Mouse (Mus musculus): ENCODE measurements at regions not wholly inside any gene's neighbourhood (a gene's known extent, or its start where the extent isn't known, plus 50 kb on each side); places are given as distances from the start of the nearest gene placed in this dataset.

DNA sequence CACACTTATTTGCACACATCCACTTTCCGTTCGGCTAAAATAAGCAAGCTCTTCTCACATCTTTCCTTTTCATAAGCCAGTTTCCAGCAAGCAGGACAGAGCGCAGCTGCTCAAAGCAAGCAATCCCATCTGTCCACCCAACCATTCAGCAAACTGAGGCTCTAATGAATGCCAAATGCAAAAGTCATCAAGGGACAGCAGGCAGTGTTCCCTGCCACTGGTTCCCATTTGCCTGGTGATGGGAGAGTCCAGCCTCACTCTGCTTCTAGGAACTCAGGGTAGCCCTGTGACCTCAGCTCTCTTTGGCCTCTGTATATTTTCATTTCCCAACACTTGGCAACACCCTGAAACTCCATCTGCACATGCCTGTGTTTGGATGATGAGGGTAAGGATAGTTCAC is 188.8 kb upstream of the Rgma start:
- no peak for DNase-seq (ENCODE audit: low read depth in 1 of 2, low spot score in 2 of 2)

DNA sequence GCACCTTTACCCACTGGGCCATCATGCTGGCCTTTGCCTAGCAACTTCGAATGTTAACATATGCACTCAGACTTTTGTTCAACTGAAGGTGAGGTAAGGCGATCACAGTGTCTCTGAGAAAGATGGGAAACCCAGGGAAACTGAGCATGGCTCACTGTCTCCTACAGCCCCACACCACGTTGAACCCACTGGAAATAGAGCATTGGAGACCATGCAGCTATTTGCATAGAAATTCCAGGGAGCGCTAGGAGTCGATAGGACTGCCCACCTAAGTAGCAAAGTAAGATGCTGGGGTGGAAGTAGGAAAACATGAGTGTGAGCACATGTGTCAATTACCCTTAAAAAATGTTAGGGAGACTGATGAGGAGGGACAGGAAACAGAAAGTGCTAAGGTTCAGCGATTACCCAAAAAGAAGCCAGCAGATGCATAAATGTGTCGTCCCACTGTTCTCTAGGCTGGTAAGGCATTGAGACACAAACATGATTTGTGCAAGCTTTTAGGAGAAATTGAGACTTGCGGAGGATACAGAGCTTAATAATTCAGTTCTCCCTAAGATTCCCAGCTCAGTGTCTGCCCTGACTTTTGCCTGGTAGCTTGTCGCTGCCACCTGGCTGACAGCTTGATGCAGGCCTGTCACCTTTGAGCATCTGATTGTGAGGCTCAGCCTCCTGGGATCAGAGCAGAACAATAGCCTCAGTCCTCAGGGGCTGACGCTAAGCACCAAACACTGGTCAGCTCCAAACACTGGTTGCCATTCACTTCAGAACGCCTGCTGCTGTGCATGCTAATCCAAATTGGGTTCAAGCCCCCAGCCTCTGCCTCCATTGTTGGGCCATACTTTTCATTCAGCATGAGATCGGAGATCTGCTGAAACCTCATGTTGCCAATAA is 183.7 kb upstream of the Rgma start:
- no peak for DNase-seq (ENCODE audit: low read depth in 1 of 2, low spot score in 2 of 2)

DNA sequence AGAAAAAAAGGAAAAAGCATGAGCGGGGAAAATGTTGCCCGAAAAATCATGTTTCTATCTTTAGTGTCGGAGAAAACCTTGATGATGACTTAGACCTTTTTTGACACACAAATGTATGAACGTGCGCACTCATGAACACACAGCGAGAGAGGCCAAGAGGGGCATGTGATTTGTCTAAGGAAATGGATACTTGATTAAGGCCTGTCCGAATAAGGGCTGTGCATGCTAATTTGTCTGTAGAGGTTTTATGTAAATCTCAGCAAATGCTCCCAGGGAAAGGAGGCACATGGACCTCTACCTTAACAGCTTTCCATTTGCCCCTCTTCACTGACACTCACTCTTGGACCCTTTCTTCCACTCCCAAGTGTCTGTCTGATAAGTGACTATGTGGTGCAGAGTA is 182.5 kb upstream of the Rgma start:
- DNase-seq (ENCODE audit: low read depth in 1 of 2, low spot score in 2 of 2), result no peak

DNA sequence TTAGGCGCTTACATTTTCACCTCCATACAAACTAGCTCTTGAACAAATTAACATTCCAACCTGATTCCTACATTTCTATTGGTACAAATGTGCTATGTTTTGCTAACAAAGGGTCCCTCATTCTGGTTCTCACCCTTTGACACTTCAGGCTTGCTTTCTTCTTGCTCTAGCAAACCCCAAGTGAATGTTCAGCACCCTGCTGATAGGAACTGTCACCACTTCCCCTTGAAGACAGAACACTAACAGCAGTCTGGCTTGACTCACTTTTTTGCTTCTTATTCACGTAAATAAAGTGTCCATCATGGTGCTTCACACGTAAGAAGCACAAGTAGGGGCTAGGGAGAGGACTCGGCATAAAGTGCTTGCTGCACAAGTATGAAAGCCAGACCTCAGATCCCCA is 180.0 kb upstream of the Rgma start:
- DNase-seq (ENCODE audit: low read depth in 1 of 2, low spot score in 2 of 2), result no peak

DNA sequence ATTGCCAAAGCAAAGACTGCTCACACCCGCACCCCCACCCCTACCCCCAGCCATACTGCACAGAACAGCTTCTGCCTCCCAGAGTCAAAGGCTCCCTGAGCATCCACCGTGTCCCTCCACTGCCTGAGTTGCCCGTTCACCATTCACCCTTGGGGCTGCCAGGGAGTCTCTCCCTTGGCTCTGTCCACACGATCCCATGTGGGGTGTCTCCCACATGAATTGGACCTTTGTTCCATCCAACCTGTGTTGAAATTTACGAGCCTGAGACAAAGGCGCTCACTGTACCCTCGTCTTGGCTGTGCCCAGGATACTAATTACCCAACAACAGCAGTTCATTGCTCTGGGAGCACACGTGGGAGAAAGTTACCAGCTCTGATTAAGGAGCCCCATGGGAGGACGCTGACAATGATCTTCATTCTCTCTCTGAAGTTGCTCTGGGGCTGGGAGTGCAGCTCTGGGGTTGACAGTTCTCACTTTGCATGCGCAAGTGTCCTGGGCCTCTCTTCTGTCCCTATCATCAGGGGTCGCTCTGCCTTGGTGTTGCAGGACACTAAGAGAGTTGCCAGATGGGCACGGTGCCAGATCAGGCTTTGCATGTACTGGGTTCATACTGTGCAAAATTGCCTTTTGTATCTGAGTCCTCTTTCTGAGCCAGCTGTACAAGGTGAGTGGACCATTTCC is 178.3 kb upstream of the Rgma start:
- DNase-seq (ENCODE audit: low read depth in 1 of 2, low spot score in 2 of 2), result no peak

DNA sequence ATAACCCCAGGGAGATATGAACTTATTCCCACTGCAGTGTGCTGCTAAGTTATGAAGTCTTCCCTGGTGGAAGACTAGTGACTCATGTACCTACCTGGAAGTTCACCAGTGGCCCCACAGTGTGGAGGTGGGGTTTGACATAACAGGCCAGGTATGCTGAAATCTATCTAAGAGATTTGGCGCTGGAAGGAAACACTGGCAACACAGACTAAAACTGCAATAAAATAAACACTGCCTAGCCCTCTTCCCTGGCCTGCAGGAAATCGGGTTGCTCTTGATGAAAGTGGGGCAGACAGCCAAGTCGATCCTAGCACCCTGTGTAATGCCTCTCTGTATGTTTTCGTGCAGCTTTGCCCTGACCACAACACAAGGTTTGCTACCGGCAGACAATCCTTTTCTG is 177.2 kb upstream of the Rgma start:
- DNase-seq (ENCODE audit: low read depth in 1 of 2, low spot score in 2 of 2), result no peak

DNA sequence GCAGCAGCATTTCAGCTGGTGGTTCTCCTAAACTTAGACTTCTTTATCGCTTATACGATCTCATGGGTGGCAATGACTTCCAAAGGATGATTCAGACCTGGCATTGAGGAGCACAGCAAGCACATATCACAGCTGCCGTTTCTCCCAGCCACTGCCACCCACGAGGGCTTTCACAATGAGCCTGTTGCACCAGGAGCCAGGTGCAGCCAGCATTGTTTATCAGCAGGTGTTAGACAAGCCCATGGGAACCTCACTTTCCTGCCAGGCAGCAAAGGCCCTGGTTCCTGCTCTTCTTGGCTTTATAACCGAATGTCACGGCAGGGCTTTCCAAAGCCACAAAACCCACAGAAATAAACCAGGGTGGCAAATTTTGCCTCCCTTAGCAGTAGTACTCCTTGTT is 175.3 kb upstream of the Rgma start:
- DNase-seq (ENCODE audit: low read depth in 1 of 2, low spot score in 2 of 2), result no peak

DNA sequence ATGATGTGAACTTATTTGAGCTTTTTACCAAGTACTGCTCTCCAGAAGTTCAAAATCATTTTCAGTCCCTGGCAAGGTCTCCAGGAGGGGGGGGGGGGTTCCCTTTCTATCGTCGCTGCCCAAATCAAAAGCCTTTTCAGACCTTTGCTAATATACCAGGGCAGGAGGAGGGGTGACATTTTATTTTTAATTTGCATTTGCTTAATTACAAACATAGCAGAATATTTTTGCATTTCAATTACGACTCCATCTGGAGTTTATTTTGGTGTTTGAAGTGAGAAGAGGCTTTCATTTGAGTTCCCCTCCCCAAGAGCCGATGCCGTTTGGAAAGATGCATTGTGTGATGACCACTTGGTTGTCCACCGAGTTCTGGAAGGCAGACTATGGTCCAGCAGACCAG is 174.0 kb upstream of the Rgma start:
- DNase-seq (ENCODE audit: low read depth in 1 of 2, low spot score in 2 of 2), result no peak

DNA sequence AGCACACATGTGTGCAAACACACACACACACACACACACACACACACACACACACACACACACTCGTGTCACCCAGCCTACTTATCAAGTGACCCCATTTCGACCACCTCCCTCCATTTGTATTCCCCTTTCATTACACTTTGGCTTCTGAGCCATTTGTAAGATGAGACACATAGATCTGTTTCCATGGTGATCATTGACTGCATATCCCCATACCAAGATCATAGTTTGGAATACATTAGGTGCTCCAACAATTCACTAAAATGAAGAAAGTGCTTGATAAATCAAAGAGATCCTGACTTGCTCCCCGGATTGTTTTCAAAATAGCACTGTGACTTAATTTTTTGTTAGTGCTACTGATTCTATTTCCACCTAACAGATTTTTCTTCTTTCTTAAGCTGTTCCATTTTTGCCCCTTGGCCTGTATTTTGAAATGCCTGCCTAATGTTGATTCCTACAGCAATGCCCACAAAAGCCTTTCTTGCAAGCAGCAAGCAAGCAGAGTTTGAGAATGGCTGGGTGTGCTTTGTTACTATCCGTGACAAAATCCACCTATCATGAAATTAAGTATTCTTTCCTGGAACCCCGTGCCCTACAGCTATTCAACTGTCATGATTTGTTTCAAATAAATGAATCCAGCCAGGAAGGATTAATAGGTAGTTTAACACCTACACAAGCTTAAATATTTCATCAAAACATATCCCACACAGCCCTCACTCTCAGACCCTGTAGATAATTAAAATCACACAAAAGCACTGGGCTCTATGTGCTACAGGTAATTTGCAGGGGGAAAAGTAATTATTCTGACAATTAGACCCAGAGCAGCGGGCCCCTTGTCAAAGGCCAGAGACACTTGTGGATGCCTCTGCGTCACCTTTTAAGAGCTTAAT is 168.1 kb upstream of the Rgma start:
- DNase-seq (ENCODE audit: low read depth in 1 of 2, low spot score in 2 of 2), result no peak

DNA sequence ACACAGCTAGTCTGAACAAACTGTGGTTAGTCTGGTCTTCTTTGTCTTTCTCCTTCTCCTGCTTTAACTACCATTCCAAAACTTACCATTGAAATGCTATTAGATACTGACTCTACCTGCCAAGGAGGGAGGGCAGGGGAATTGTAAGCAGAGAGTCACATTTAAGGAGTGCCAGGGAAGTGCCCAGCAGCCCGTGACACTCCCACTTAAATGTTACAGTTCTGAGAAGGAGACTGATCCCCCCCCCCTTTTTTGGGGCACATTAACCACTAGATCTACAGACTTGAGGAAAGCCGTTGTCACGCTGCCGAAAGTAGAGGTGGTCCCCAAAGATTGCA is 166.9 kb upstream of the Rgma start:
- no peak for DNase-seq (ENCODE audit: low read depth in 1 of 2, low spot score in 2 of 2)

DNA sequence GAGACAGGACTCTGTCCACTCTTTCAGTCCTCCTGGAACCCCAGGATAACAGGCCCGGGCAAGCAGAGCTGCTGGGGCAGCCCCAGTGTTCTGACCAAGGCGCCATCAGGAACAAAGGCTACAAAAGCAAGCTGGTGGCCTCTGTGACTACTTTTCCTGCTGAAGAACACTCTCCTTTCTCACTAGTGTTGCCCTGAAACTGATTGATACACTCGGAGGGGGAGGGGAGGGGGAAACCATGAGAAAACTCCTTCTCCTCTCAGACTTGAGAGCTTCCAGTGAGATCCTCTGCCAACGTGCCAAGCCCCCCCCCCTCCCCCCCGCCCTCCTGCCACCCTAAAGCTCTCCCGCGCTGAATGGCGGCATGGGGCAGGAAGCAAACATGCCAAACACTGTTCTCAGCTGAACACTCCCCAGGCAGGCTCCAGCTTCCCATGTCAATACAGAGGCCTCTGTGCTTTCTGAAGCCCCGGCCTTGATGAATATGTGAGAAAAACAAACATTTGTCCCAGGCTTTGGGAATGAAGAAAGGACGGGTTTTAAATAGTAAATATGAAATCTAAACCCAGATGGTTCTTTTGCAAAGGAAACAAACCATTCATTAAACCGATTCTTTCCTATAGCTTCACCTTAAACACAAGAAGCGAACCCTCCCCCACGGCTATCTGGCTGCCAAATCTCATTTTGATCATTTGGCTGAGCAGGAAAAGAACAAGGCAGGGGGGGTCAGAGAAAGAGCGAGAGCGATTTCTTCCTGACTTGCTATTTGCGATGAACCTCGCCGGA is 166.3 kb upstream of the Rgma start:
- no peak for DNase-seq (ENCODE audit: low read depth in 1 of 2, low spot score in 2 of 2)

DNA sequence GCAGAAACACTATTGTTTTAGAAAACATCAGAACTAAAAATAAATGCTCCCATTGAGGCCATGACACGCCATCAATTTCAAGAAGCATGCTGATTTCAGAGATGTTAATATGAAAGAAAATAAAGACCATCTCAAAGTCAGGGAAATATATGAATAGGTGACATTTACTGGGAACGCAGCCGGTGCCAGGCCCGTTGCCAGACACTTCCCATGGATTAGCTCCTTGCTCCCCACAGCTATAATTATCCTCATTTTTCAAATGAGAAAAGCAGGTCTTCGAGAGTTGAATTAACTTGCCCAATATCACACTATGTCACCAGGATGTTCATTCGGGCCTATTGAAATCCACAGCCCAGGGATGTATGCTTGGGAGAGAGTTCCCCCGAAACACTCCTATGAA is 165.2 kb upstream of the Rgma start:
- no peak for DNase-seq (ENCODE audit: low read depth in 1 of 2, low spot score in 2 of 2)

DNA sequence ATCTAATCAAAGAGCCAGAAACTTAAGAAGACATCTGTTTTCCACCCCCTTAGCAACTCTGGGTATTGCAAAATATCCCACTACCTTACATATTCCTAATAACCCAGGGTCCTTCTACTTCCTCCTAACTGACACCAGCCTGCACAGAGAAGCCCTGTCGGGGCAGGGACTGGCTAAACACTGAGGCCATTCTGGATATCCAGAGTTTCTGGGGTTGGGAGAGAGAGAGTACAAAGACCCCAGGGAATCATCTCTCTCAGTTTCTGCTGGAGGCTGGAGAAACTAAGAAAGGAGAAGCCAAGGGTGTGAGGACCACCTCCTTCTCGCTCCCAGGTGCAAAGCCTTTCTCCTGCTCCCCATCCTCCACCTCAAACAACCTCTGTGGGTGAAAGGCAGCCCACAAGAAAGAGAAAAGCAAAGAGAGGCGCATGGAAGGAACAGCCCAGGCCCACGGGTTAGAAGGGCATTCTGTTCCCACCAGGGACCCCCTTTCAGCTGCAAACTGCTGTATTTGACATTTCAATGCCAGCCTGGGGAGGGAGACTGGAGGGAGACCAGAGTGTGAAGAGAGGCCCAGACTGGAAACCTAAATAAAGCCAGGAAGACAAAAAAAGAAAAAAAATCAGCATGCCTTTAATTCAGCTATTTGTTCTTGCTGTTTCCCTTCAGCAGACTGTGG is 152.9 kb upstream of the Rgma start:
- DNase-seq (ENCODE audit: low read depth in 1 of 2, low spot score in 2 of 2), result no peak

DNA sequence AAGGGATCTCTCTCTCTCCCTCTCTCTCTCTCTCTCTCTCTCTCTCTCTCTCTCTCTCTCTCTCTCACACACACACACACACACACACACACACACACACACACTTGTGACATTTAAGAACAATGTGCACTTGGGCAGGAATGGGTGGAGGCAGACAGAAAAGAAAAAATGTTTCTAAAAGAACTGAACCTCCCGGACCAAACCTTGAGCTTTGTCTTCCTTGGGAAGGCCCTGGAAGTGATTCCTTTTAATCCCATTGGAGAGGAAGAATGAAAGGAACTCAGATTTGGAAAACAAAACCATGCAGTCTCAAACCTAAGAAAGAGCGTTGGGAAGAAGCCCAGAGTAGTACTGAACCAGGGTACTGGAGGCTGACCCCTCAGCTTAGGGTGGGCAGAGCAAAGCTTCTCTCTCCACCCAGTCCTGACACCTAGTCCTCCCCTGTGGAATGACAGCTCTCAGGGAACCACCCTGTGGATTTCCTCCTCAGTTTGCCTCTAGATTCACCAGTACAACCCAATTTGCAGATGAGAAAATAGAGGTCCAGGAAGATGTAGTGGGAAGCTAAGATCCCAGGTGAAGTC is 152.3 kb upstream of the Rgma start:
- no peak for DNase-seq (ENCODE audit: low read depth in 1 of 2, low spot score in 2 of 2)

DNA sequence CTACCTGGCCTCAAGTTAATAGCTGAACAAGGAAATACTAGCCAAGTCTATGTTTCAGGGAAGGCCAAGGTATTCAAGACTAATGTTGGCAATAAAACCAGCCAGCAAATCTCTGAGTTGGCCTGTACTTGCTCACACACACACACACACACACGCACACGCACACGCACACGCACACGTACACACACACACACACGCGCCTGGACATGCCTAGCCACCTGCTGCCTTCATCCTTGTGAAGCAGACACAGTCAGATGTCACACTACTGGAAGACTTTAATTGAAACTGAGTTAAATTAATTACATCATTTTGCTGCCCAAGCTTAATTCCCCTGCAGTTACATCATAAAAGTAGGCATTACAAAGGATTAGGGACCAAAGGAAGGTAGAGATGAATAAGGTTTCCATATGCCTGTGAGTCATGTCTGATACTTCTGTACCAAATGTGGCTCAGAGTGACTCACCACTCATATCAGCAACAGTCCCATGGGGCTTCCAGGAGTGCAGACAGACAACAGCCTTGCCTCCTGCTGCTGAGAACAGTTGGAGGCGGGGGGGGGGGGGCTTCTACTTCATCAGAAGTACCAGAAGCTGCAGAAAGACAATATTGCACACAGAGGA is 141.7 kb upstream of the Rgma start:
- no peak for DNase-seq (ENCODE audit: low read depth in 1 of 2, low spot score in 2 of 2)

DNA sequence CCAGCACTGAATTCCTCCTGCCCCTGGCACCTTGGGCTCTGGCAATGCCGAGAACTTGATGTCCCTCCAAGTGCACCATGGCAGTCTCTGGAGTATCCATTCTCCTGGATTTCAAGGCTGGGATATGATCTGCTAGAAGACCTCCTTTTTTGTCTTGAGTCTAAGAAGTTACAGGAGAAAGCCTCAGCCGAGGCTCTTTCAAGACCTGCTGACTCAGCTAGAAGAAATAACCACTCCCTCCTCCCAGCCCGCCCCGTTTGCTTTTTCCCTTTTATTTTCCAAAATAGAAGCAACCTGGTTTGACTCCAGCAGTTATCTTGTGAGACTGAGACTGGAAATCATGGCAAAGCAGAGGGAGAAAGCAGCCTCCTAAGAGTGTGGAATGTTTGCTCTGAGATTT is 136.8 kb upstream of the Rgma start:
- no peak for DNase-seq (ENCODE audit: low read depth in 1 of 2, low spot score in 2 of 2)

DNA sequence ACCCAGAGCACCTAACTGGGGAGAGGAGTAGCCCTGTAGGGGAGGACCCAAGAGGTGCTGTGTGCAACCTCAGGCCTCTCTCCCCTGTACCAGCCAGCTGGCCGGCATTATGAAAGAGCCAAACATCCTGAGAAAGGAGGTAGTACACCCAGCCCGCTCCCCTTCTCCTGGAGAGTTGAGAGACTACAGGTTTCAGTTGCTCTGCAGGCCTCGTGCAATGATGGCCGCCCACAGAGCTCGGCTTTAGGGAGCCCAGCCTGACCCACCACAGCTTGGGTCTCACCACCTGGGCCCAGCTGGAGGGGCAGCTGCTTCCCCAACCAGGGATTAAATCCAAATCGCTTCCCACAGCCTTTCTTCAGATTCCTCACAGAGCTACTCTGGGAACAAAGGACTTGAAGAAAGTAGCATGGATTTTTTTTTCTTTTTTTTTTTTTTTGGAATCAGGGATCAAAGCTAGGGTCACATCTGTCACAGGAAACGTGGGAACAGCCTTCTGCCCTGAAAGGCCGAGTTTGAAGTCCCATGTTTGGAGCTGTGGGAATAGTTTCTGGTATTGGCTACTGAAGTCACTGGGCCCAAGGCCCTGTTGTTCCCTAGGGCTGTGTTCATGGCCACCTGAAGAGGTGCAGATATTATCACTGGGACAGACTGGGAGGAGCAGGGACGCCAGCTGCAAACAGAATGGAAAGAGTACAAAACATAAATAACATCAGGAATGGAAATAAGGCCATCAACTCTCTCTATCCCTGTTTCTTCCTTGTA is 131.5 kb upstream of the Rgma start:
- no peak for DNase-seq (ENCODE audit: low read depth in 1 of 2, low spot score in 2 of 2)

DNA sequence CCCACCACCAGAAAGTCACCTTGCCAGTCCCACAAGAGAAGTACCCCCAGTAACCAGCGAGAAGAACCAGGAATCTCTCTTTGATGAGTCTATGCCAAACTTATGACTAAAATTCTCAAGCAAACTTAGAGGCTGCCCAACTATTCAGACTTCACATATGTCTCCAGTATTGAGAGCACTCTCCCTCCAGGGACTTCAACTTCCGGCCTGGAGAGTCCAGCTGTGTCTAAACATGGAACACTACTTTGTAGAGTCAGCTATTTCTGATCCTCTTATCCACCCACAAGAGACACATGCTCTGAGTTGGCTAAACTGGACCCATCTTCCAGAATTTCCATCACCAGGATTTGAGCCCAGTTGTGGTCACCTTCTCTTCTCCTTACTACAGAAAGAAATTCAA is 129.9 kb upstream of the Rgma start:
- DNase-seq (ENCODE audit: low read depth in 1 of 2, low spot score in 2 of 2), result no peak

DNA sequence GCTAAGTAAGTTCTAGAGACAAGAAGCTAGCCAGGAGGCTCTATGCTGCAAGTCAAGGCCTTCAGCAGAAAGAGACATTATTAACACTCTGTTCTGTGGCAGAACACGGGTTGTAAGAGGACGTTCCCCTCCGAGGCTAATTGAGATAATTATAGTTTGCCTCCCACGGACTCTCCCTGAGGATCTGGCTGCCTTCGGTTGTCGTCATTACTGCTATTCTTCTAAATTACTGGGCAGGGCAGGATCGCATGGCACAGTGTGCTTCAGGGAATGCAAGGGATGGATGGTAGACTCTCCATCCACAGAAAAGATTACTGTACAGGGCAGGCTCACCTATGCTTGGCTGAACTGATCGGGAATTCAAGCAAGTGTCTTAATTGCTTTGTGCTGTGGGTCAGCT is 124.7 kb upstream of the Rgma start:
- no peak for DNase-seq (ENCODE audit: low read depth in 1 of 2, low spot score in 2 of 2)
